Mouse (Mus musculus): Measurements from ENCODE around the gene Rhoa. TPM values are rescaled to one million over a fixed set of nuclear protein-coding genes. Genes with fewer than 3 reads are reported as not detected.

Gene Rhoa
- total RNA-seq, 2 experiments from 2014 or later = 165 to 175 TPM

DNA sequence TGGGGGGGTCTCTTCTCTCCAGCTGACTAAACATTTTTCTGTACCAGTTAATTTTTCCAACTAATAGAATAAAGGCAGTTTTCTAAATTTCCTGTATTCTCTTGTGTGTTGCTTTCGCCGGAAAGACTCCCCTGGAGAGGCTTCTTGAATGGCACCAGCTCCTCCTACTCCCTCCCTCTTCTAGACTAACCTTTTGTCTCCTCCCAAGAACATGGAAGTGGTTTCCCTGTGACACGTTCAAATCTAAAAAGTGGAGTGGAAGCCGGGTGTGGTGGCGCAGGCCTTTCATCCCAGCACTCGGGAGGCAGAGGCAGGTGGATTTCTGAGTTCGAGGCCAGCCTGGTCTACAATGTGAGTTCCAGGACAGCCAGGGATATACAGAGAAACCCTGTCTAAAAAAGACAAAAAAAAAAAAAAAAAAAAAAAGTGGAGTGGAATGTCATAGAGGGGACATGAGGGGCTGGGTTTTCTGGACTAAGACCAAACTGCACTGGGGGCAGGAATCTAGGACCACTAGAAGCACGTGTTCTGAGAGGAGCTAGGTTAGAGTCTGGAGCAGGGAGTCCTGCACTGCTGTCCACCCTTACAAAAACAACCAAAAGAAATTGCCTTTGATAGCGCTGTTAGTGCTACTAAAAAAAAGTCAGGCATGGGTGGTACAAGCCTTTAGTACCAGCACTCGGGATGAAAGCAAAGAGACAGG is 32.1 kb downstream of the Rhoa start:
- intact Hi-C loops (cut with DNase I) = no loop called here
- no peak for DNase-seq (ENCODE audit: low spot score in 2 of 2)

DNA sequence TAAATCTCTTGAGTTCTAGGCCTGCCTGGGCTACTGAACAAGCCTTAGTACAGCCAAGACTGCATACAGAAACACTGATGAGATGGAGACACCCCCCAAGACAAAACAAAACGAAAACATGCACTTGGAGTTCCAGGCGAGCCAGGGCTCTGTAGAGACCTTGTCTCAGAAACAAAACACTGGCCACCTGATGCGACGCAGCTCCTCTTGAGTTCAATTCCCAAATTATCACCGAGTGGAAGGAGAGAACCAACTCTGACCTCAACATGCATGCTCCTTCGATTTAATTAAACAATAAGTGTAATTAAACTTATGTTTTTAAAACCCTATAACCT is 32.6 kb downstream of the Rhoa start:
- DNase-seq (ENCODE audit: low spot score in 2 of 2) = no peak
- intact Hi-C loops (cut with DNase I) = no loop called here

DNA sequence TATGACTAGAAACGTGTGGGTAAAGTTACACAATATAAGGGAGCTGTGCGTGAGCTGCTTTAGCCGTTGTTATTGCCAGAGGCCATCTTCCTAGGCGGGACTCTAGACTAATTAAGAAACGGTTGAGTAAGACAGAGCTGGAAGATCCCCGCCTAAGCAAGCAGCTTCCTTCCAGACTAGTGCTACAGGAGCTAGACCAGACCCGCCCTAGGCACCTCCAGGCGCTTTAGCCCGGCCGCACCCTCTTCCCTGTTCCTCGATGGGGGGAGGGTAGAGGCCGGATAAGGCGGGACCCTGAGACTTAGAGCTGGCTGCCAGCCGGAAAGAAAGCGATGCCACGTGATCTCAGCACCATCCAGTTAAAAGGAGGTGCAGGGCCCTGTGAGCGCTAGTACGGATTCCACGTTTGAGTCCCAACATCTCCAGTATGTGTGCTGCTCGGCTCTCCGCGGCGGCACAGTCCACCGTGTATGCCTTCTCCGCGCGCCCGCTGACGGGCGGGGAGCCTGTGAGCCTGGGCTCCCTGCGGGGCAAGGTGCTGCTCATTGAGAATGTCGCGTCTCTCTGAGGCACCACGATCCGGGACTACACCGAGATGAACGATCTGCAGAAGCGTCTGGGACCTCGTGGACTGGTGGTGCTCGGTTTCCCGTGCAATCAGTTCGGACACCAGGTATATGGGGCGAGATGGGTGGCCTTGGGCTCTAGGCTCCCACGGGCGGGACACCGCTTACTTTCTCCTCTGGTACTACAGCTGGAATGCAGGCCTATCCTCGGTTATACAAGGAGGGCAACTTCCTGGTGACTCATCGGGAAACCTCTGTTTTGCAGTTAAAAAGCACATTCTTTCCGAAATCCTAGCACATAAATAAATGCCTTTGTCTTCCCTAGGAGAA is 33.2 kb downstream of the Rhoa start, which contains the start of gene Gpx1:
Gene Gpx1 (plus strand): TSS at position 18 of the 896 bp plus-strand sequence.
- peak; percentile 85 to 90 for DNase-seq (ENCODE audit: low spot score in 2 of 2)
- intact Hi-C loops (cut with DNase I) = no loop called here

GRCm38 (mm10) chr9:108339886-108340257 is 33.9 kb downstream of the Rhoa start:
- intact Hi-C loops (cut with DNase I) = no loop called here
- no peak for DNase-seq (ENCODE audit: low spot score in 2 of 2)

- intact Hi-C loops (cut with DNase I) = no loop called here
- DNase-seq (ENCODE audit: low spot score in 2 of 2) = peak in 1 of 2 experiments; percentile 28
Measured at GRCm38 (mm10) chr9:108340258-108341138, 34.6 kb downstream of the Rhoa start.

GRCm38 (mm10) chr9:108341139-108341475 is 35.2 kb downstream of the Rhoa start:
- no peak for DNase-seq (ENCODE audit: low spot score in 2 of 2)
- intact Hi-C loops (cut with DNase I) = no loop called here

DNA sequence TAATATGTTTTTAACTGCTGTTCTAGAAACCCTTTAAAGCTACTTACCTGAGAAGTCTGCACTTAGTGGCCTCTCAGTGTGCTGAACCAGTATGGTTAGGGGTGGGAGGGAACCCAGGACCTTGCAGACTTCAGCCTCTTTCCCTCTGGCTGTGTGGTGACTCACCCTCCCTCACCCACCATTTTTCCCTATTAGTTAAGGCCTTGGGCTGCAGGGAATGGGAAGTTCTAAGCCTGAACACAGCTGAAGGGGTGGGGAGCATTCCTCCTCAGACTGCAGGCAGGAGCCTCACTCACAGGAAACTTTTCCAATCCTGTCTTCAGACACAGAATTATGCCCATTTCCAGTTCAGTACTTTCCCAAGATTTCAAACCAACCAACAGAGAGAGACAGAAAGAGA is 35.9 kb downstream of the Rhoa start:
- intact Hi-C loops (cut with DNase I) = no loop called here
- no peak for DNase-seq (ENCODE audit: low spot score in 2 of 2)

DNA sequence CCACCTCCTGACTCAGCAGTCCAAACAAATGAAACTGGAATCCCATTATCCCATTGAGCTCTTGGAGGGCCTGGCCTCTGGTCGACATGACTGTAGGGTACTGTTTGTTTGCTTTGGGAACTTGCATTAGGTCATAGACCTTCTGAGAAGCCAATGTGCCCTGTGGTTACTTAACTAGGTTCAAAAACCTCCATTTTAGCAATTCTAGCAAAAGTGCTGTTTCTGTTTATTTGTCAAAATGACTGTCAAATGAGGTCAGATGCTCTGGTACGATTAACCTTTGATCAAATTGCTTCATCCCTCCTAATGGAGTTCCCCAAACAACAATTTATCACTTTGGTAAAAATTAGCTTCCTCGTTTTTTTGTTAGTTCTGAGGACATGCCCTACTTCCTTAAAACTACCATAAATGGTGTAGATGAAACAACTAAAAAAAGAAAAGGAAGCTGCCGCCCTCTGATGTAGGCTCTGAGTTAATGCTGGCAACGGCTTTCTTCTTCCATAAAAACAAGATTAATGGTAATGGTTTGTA is 36.4 kb downstream of the Rhoa start:
- DNase-seq (ENCODE audit: low spot score in 2 of 2) = peak in 1 of 2 experiments; percentile 33
- intact Hi-C loops (cut with DNase I) = no loop called here

GRCm38 (mm10) chr9:108343331-108343730 is 37.4 kb downstream of the Rhoa start:
- no peak for DNase-seq (ENCODE audit: low spot score in 2 of 2)

DNA sequence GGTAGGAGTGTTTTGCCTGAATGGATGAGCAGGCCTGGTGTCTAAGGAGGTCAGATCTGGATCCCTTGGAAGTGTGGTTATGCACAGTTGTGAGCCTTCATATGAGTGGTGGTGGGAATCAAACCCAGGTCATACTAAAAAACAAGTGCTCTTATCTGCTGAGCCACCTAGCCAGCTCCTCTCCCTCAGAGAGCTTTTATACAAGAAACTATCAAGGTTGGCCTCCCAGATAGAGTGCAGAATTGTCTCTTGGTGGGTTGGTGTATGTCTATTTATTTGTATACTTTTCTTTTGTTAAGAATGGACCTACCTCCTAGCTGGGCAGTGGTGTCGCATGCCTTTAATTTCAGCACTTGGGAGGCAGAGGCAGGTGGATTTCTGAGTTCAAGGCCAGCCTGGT is 37.9 kb downstream of the Rhoa start:
- intact Hi-C loops (cut with DNase I) = no loop called here

More at GRCm38 (mm10) chr9:108343331-108343730, 37.4 kb downstream of the Rhoa start:
- intact Hi-C loops (cut with DNase I) = no loop called here

GRCm38 (mm10) chr9:108344471-108344870 is 38.5 kb downstream of the Rhoa start:
- DNase-seq (ENCODE audit: low spot score in 2 of 2) = no peak
- intact Hi-C loops (cut with DNase I) = no loop called here

More for the DNA sequence above, 37.9 kb downstream of the Rhoa start:
- DNase-seq (ENCODE audit: low spot score in 2 of 2) = no peak

GRCm38 (mm10) chr9:108347024-108347423 is 41.1 kb downstream of the Rhoa start:
- intact Hi-C loops (cut with DNase I) = loop anchor here (1.0 kb wide), 1 partner anchor 41 kb away; the partner anchor contains the start of genes Rhoa and Tcta
- DNase-seq (ENCODE audit: low spot score in 2 of 2) = no peak

- intact Hi-C loops (cut with DNase I) = loop anchor here (1.0 kb wide), 1 partner anchor 41 kb away; the partner anchor contains the start of genes Rhoa and Tcta
- peak; percentile 90 to 92 for DNase-seq (ENCODE audit: low spot score in 2 of 2)
Measured at GRCm38 (mm10) chr9:108347540-108348289, 41.8 kb downstream of the Rhoa start, which contains the start of gene Usp4. Gene Usp4 (plus strand): TSS chr9:108347853.

GRCm38 (mm10) chr9:108348290-108348680 is 42.4 kb downstream of the Rhoa start:
- intact Hi-C loops (cut with DNase I) = no loop called here
- DNase-seq (ENCODE audit: low spot score in 2 of 2) = no peak

DNA sequence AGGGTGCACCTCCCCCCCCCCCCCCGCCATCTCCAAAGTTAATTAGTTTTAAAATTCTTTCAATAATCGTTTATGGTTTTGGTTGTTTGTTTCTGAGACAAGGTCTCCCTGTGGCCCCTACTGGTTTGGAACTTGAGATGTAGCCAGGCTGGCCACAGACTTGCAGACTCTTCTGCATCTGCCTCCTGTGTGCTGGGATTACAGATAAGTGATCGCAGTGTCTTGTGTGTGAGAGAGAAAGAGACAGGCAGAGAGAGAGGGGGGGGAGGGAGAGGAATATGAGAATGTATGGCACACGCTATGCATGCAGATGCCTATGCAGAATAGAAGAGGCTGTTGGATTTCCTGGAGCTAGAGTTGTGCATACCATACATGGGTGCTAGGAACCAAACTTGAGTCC is 43.8 kb downstream of the Rhoa start:
- intact Hi-C loops (cut with DNase I) = no loop called here
- no peak for DNase-seq (ENCODE audit: low spot score in 2 of 2)

GRCm38 (mm10) chr9:108378234-108378633 is 72.3 kb downstream of the Rhoa start:
- no peak for DNase-seq (ENCODE audit: low spot score in 2 of 2)
- intact Hi-C loops (cut with DNase I) = no loop called here

- intact Hi-C loops (cut with DNase I) = no loop called here
- DNase-seq (ENCODE audit: low spot score in 2 of 2) = no peak
Measured at GRCm38 (mm10) chr9:108378736-108379135, 72.8 kb downstream of the Rhoa start.

- no peak for DNase-seq (ENCODE audit: low spot score in 2 of 2)
- intact Hi-C loops (cut with DNase I) = no loop called here
Measured at GRCm38 (mm10) chr9:108379294-108379693, 73.4 kb downstream of the Rhoa start.

- no peak for DNase-seq (ENCODE audit: low spot score in 2 of 2)
- intact Hi-C loops (cut with DNase I) = no loop called here
Measured at GRCm38 (mm10) chr9:108381382-108381781, 75.5 kb downstream of the Rhoa start.

Measured in left cerebral cortex, postnatal 25 days (tissue).